Mouse (Mus musculus): ENCODE results near the gene Gnpnat1. TPM values are rescaled to one million over a fixed set of nuclear protein-coding genes. Genes with fewer than 3 reads are reported as not detected.

The Gnpnat1 gene
- polyA plus RNA-seq, 1 experiment: 12.5 TPM

GRCm38 (mm10) chr14:45438931-45439275 lies 34.2 kb upstream of the Gnpnat1 start:
- TF ChIP-seq MYOD1 (IDR thresholded peaks at IDR 0.05; ENCODE audit: control insufficient read depth, insufficient read length, low read depth) (no peak), MYOG (IDR thresholded peaks at IDR 0.05; ENCODE audit: control insufficient read depth, extremely low read depth, insufficient read length) (no peak), FOSL1 (IDR thresholded peaks at IDR 0.05; ENCODE audit: insufficient read depth, low read length, poor library complexity, severe bottlenecking) (no peak), MAX (IDR thresholded peaks at IDR 0.05) (no peak), USF1 (IDR thresholded peaks at IDR 0.05; ENCODE audit: low read depth) (no peak), CEBPB (IDR thresholded peaks at IDR 0.05; ENCODE audit: low read depth) (no peak), CTCF (IDR thresholded peaks at IDR 0.05; ENCODE audit: control insufficient read depth, insufficient read depth, insufficient read length) (no peak)
- no peaks in the 10 kb centered on the region for H3K79me3 ChIP-seq (ENCODE audit: low read depth)
- H3K79me2 ChIP-seq (ENCODE audit: control insufficient read depth, insufficient read depth): no peaks in the 10 kb centered on the region
- no peak overlapping the region for H3K4me3 ChIP-seq (ENCODE audit: insufficient read depth, poor library complexity, severe bottlenecking)
- no peak overlapping the region for H3ac ChIP-seq (ENCODE audit: control insufficient read depth, insufficient read length, low read depth)
- H3K27me3 ChIP-seq (ENCODE audit: control insufficient read depth, insufficient read depth, insufficient read length): no peaks in the 10 kb centered on the region
- no peaks in the 10 kb centered on the region for H3K36me3 ChIP-seq (ENCODE audit: control insufficient read depth, insufficient read depth)

DNA sequence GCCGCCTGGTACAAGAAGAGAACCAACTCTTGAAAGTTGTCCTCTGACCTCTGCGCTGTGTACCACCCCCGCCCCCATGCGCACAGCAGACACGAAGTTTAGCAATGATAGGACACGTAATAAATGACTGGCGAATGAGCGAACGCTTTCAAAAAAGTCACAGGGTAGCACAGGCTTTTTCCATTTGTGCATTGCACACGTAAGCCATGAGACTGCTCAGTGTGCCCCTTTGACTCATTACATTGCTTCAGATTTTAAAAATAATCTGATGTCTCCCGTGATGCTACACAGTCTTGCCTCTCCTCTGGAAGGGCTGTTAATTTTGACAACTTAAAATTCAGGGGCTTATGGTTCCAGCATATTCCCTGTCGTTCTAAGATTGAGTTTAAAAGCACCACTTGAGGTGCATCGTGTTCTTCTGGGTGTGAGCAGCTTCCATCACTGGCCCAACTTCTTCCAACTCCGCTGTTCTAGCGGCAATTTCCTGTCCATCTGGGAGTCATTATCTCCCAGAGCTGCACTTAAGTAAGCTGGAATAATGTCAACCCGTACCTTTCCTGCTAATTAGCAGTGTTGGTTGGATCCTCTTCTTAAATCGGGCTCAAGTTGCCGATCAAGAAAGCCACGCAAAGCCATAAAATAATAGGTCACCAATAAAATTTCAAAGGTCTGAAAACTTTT lies 33.7 kb upstream of the Gnpnat1 start:
- TF ChIP-seq CTCF (IDR thresholded peaks at IDR 0.05; ENCODE audit: control insufficient read depth, insufficient read depth, insufficient read length): no peak
- TF ChIP-seq MYOG (IDR thresholded peaks at IDR 0.05; ENCODE audit: control insufficient read depth, extremely low read depth, insufficient read length): no peak
- no peak for TF ChIP-seq MYOD1 (IDR thresholded peaks at IDR 0.05; ENCODE audit: control insufficient read depth, insufficient read length, low read depth)
- TF ChIP-seq USF1 (IDR thresholded peaks at IDR 0.05; ENCODE audit: low read depth): no peak
- no peak for TF ChIP-seq MAX (IDR thresholded peaks at IDR 0.05)
- no peak for TF ChIP-seq CEBPB (IDR thresholded peaks at IDR 0.05; ENCODE audit: low read depth)
- no peak for TF ChIP-seq FOSL1 (IDR thresholded peaks at IDR 0.05; ENCODE audit: insufficient read depth, low read length, poor library complexity, severe bottlenecking)
- no peaks in the 10 kb centered on the region for H3K79me3 ChIP-seq (ENCODE audit: low read depth)
- no peaks in the 10 kb centered on the region for H3K36me3 ChIP-seq (ENCODE audit: control insufficient read depth, insufficient read depth)
- H3K79me2 ChIP-seq (ENCODE audit: control insufficient read depth, insufficient read depth): no peaks in the 10 kb centered on the region
- no peak overlapping the region for H3ac ChIP-seq (ENCODE audit: control insufficient read depth, insufficient read length, low read depth)
- H3K4me3 ChIP-seq (ENCODE audit: insufficient read depth, poor library complexity, severe bottlenecking): no peak overlapping the region
- H3K27me3 ChIP-seq (ENCODE audit: control insufficient read depth, insufficient read depth, insufficient read length): no peaks in the 10 kb centered on the region

GRCm38 (mm10) chr14:45434220-45434619 lies 29.5 kb upstream of the Gnpnat1 start:
- H3K27me3 ChIP-seq (ENCODE audit: control insufficient read depth, insufficient read depth, insufficient read length): no peaks in the 10 kb centered on the region
- TF ChIP-seq CTCF (IDR thresholded peaks at IDR 0.05; ENCODE audit: control insufficient read depth, insufficient read depth, insufficient read length): peak; percentile 10
- TF ChIP-seq CEBPB (IDR thresholded peaks at IDR 0.05; ENCODE audit: low read depth): no peak
- TF ChIP-seq MYOG (IDR thresholded peaks at IDR 0.05; ENCODE audit: control insufficient read depth, extremely low read depth, insufficient read length): no peak
- TF ChIP-seq FOSL1 (IDR thresholded peaks at IDR 0.05; ENCODE audit: insufficient read depth, low read length, poor library complexity, severe bottlenecking): no peak
- TF ChIP-seq MYOD1 (IDR thresholded peaks at IDR 0.05; ENCODE audit: control insufficient read depth, insufficient read length, low read depth): no peak
- no peak for TF ChIP-seq MAX (IDR thresholded peaks at IDR 0.05)
- no peak for TF ChIP-seq USF1 (IDR thresholded peaks at IDR 0.05; ENCODE audit: low read depth)
- no peak overlapping the region for H3ac ChIP-seq (ENCODE audit: control insufficient read depth, insufficient read length, low read depth)
- no peak overlapping the region for H3K4me3 ChIP-seq (ENCODE audit: insufficient read depth, poor library complexity, severe bottlenecking)
- no peaks in the 10 kb centered on the region for H3K36me3 ChIP-seq (ENCODE audit: control insufficient read depth, insufficient read depth)
- no peaks in the 10 kb centered on the region for H3K79me2 ChIP-seq (ENCODE audit: control insufficient read depth, insufficient read depth)
- no peaks in the 10 kb centered on the region for H3K79me3 ChIP-seq (ENCODE audit: low read depth)

DNA sequence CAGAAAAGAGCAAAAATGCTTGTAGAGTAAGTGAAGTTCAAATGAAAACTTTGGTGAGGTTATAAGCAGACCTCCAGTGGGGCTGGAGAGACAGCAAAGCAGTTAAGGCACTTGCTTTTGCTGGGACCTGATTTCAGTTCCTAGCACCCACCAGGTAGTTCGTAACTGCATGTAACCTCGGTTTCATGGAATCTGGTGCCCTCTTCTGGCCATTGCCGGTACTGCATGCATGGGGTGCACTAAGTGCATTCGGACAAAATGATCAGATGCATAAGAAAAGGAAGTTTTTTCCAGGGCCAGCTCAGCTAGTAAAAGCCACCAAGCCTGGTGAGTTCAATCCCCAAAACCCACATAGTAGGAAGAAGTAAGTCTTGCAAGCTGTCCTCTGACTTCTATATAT lies 27.3 kb upstream of the Gnpnat1 start:
- H3K4me3 ChIP-seq (ENCODE audit: insufficient read depth, poor library complexity, severe bottlenecking): no peak overlapping the region
- no peaks in the 10 kb centered on the region for H3K27me3 ChIP-seq (ENCODE audit: control insufficient read depth, insufficient read depth, insufficient read length)
- no peaks in the 10 kb centered on the region for H3K79me2 ChIP-seq (ENCODE audit: control insufficient read depth, insufficient read depth)
- no peak overlapping the region for H3ac ChIP-seq (ENCODE audit: control insufficient read depth, insufficient read length, low read depth)
- TF ChIP-seq MYOD1 (IDR thresholded peaks at IDR 0.05; ENCODE audit: control insufficient read depth, insufficient read length, low read depth) (no peak), MAX (IDR thresholded peaks at IDR 0.05) (no peak), USF1 (IDR thresholded peaks at IDR 0.05; ENCODE audit: low read depth) (no peak), FOSL1 (IDR thresholded peaks at IDR 0.05; ENCODE audit: insufficient read depth, low read length, poor library complexity, severe bottlenecking) (no peak), CEBPB (IDR thresholded peaks at IDR 0.05; ENCODE audit: low read depth) (no peak), MYOG (IDR thresholded peaks at IDR 0.05; ENCODE audit: control insufficient read depth, extremely low read depth, insufficient read length) (no peak)
- H3K36me3 ChIP-seq (ENCODE audit: control insufficient read depth, insufficient read depth): no peaks in the 10 kb centered on the region
- no peaks in the 10 kb centered on the region for H3K79me3 ChIP-seq (ENCODE audit: low read depth)

GRCm38 (mm10) chr14:45430066-45430842 lies 25.5 kb upstream of the Gnpnat1 start:
- H3K4me3 ChIP-seq (ENCODE audit: insufficient read depth, poor library complexity, severe bottlenecking): no peak overlapping the region
- H3K79me2 ChIP-seq (ENCODE audit: control insufficient read depth, insufficient read depth): no peaks in the 10 kb centered on the region
- H3ac ChIP-seq (ENCODE audit: control insufficient read depth, insufficient read length, low read depth): no peak overlapping the region
- TF ChIP-seq MYOD1 (IDR thresholded peaks at IDR 0.05; ENCODE audit: control insufficient read depth, insufficient read length, low read depth) (no peak), MAX (IDR thresholded peaks at IDR 0.05) (no peak), CEBPB (IDR thresholded peaks at IDR 0.05; ENCODE audit: low read depth) (no peak)
- H3K79me3 ChIP-seq (ENCODE audit: low read depth): no peaks in the 10 kb centered on the region
- H3K27me3 ChIP-seq (ENCODE audit: control insufficient read depth, insufficient read depth, insufficient read length): no peaks in the 10 kb centered on the region
- no peaks in the 10 kb centered on the region for H3K36me3 ChIP-seq (ENCODE audit: control insufficient read depth, insufficient read depth)
